Mouse (Mus musculus) inflammation-experienced regulatory T-cells, adult 6 months (primary cell): ENCODE measurements around the gene Ndufv3. TPM values are rescaled to one million over a fixed set of nuclear protein-coding genes. Genes with fewer than 3 reads are reported as not detected.
A peak's percentile ranks its signal among the peaks of the same experiment; 100 is the strongest.
"Not testable (repeated sequence)": the region's sequence is repeated elsewhere in the genome, so short reads cannot be mapped to it uniquely, and the experiment has no call there.

Source experiments
- ATAC-seq: one replicate; pipeline ENCODE4 v1.8.0; 2017
- polyA plus RNA-seq, 3 experiments: library from polyadenylated mRNA; unstranded; fragments of 100-300 nt; shearing (Covaris generic); gene quantifications; one replicate each; pipeline ENCODE4 v1.2.1; 2017

Ndufv3 gene
- polyA plus RNA-seq, 3 experiments from 2014 or later: 229 to 248 (median 246) TPM

DNA sequence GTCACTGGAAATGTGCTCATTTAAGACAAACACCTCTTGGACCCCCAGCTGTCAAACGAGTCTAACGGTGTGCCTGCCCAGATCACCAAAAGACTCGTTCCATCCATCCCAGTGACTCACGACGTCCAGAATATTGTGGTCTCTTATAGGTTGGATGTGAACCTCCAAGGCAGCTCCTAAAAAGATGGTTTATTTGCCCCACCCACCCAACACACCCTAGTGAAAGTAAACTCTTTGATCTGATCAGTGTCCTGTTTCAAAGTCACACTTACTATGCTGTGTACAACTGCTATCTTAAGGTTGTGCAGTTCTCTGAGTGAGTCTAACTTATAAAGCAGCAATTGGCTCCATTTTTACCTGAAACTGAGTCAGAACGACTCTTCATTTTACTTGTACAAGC is 7.3 kb upstream of the Ndufv3 start:
- no peak for ATAC-seq

DNA sequence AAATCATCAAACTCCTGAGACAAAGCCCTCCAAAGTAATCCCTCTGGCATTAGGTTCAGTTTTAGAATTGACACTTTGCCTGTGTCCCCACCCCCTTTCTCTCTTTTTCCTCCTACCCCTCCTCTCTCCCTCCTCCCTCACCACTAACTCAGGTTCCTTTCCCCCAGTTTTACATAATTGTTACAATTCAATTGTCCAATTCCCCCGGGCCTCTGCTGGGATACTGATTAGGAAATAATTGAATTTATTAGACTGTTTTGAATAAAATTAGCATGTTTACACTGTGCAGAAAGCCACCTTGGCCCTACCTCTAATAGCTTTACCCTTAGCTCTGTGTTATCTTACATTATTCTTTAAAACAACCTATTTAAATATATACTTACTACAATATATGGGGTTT is 5.2 kb upstream of the Ndufv3 start:
- ATAC-seq: no peak

DNA sequence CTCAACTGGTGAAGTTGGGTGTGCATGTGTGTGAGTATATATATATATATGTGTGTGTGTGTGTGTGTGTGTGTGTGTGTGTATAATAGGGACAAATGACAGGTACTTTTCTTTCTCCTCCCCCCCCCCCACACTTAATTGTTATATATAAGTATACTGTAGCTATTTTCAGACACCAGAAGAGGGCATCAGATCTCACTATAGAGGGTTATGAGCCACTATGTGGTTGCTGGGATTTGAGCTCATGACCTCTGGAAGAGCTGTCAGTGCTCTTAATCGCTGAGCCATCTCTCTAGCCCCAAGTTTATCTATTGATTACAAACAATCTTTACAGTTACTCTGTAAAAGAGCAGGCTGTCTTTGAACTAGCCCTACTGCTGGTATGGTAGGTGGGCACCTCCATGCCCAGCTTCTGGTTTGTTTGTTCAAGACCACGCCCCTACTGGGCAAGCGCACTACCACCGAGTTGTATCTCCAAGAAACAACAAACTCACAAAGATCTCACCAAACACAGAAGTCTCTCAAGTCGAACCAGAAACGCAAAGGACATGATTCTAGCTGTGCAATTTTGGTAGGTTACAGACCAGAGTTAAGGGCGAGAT is 470 bp upstream of the Ndufv3 start:
- ATAC-seq: peak; percentile 18

DNA sequence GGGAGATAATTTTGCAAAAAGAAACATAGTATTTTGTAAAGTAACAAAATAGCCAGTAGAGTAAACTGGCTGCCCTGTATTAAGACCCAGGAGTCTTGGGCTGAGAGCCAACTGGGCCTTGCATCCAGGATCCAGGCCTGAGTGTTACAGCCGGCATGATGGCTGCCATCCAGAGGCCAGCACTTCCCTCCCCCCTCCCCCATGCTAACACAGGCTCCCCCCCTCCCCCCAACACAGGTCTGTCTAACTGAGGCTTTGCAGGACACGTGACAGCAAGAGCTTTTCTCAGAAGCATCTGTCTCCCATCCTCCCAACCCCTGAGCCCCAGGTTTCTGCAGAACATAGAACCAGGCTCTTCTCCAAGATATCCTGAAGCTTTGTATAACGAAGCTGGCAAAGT is 980 bp downstream of the Ndufv3 start:
- no peak for ATAC-seq

DNA sequence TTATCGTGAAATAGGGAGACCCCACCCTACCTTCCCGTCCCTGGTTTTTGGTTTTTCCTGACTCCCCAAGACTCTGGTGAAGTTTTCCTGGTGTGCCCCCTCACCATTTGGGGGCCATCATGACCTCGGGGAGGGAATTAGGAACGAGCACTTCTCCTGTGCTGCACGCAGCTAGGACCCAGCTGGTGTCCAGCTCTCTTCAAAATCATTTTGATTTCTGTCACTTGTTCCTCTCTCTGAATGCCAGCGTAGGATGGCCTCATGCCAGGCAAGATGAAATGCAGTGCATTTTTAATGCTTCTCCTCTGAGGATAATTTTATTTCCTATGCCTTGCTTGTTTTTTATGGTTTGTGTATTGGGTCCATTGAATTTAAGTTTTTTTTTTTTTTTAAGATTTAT is 2.0 kb downstream of the Ndufv3 start:
- ATAC-seq: no peak

DNA sequence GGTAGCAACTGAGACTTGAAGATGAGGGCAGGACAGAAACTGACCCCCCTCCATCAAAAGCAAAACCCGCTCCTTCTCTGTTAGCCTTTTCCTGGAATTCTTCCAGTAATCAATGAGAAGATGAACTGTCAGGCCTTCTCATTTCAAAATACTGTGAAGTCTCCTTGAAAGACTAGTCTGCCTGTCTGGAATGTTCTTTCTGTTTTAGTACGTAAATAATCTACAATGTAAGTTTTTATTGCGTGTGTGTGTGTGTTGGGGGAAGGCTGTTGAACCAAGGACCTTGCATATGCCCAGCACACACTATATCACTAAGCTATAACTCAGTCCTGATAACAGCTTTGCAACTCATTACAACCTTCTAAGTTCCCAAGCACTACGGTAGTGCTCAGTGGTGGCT is 5.2 kb downstream of the Ndufv3 start:
- ATAC-seq: no peak

DNA sequence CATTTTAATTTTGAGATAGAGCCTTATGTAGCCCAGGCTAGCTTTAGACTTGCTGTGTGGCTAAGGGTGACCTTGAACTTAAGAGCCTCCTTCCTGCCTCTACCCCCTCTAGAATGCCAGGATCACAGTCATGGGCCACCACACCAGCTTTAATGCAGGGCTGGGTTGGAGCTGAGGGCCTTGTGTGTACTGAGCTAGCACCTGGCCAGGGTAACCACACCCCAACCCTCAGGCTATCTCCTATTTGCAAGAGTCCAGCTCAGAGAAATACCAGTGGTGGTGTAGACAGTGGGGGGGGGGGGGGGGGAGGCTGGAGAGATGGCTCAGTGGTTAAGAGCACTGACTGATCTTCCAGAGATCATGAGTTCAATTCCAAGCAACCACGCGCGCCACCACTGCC is 5.9 kb downstream of the Ndufv3 start:
- no peak for ATAC-seq

DNA sequence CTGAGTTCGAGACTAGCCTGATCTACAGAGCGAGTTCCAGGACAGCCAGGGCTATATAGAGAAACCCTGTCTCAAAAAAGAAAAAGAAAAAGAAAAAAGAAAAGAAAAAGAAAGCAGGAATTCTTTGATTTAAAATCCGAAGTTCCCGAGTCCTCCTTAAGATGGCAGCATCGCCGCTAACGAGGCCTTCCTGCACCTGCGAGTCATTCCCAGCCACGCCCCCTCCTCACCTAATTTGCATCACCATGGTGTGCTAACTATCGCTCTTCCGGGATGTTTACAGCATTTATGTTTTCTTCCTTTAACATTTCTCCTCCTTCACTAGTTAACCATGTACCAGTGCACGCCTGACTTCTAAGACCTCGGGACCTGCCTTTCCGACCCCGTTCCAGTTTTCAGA is 9.4 kb downstream of the Ndufv3 start:
- no peak for ATAC-seq

DNA sequence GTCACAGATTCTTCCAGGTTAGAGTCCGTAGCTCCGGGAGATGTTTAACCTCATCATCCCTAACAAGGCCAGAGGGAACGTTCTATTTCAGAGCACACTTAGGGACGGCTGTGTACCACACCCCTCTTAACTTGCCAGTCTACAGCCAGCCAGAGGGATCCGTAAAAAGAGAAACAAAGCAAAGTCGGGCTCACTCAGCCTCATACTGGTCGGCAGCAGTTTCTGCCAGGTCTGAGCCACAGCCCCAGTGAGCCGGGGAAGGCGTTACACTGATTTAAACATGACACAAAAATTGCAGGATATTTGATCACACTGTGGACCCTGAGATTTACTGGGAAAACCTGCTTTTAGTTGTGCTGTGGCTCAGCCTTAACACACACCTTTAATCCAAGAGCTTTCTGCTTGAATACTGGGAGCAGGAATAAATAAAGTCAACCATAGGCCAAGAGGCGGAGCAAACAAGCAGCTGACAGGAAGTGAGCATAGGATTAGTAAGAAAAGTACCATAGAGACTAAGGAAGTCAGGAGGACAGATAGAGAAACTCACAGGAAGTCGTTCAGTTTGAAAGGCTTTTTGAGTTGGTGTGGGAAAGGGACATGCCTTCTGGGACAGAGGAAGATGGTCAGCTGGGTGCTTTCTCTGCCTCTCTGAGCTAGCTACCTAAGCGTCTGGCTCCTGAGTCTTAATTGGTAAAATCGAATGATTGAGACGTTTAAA is 11.7 kb downstream of the Ndufv3 start:
- ATAC-seq: no peak

DNA sequence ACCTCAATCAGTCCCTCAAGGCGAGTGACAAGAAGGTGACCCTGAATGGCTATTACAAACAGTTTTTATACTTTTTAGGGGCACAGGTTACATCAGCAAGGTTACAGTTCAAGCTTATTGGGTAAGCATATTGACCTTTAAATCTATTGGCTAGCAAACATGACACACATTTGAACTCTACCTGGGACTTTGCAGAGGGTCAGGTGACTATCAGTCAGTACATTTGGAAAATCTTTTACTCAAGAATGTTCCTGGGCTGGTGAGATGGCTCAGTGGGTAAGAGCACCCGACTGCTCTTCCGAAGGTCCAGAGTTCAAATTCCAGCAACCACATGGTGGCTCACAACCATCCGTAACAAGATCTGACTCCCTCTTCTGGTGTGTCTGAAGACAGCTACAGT is 12.4 kb downstream of the Ndufv3 start:
- ATAC-seq: not testable (repeated sequence)

DNA sequence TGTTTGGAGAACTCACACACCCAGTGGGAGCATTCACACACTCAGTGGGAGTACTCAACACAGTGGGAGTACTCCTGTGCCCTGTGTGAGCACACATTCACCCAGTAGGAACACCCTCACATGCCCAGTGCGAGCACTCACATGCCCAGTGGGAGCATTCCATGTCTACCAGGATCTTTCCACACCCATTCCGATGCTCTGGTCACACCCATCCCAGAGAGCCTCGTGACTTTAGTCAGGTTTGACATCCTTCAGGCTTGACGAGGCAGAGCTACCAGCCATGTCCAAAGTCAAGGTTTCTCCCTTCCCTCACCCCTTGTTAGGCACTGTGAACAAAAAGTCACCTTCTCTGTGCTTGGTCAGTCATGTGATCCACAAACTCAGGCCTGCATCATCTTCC is 15.4 kb downstream of the Ndufv3 start:
- ATAC-seq: no peak

DNA sequence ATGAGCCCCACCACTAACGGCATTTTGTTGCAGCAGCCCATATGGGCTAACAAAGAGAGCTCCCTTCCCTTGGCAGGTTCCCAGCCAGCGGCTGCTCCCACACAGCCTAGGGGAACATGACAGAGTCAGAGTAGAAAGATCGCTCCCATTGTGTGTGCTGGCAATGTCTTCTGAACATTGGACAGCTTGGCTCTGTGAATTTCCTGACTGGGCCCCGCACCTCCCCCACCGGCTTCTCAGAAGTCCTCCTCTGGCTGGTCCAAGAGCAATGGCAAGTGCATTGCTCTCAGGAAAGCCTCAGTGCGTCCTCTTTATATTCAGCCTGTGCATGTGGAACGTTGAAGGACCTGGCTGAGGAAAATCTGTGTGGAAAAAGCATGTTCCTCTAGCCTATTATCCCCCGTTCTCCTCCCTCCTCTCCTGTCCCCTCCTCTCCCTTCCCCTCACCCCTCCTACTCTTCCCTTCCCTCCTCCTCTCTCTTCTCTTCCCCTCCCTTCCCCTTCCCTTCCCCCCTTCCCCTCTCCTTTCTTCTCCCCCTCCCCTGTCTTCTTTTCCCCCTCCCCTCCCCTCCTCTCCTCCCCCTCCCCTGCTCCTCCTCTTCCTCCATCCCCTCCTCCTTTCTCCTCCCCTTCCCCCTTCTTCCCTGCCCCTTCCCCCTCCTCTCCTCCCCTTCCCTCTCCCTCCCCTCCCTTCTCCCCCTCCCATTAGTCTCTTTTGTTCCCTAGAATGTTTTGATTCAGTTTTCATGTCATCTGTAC is 16.1 kb downstream of the Ndufv3 start:
- no peak for ATAC-seq

DNA sequence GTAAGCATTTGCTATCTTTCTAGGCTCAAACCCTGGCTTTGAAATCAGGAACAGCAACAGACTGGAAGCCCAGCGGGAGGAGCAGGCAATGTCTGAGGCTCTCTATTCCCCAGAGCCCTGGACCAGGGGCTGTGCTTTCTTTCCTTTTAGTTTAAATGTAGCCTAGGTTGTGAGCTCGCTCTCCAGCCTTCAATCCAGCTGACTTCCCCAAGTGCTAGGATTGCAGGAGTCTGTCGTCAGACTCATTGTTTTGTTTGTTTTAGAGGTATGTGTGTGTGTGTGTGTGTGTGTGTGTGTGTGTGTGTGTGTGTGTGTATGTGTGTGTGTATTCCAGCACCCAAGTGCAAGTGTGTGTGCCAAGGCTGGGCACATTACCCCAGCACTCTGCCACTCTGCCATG is 20.2 kb downstream of the Ndufv3 start:
- ATAC-seq: no peak

DNA sequence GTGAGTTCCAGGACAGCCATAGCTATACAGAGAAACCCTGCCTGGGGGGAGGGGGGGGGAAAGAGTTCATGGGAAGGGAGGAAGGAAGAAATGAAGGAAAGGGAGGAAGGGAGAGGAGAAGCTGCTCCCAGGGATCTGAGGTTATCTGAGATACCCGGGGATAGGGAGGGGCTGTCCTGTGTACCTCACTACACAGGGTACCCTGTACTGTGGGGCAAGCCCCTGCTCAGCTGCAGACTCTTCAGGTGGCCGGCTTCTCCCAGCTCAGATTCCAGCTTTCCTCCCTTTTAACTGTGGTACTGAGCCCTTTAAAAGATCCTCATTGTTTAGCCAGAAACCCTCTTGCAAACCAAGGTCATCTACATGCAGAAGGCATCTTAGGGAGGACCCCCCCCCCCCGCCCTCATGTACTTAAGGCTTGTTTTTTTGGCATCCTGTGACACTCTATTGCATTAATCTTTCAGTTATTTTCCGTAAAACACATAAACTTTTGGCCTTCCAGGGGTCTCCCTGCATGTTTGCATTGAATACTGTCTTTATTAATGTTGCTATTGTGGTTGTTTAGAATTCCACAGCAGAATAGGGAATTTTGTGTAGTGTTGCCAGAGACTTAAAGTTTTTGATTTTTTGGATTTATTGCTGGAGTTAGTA is 21.0 kb downstream of the Ndufv3 start:
- no peak for ATAC-seq

DNA sequence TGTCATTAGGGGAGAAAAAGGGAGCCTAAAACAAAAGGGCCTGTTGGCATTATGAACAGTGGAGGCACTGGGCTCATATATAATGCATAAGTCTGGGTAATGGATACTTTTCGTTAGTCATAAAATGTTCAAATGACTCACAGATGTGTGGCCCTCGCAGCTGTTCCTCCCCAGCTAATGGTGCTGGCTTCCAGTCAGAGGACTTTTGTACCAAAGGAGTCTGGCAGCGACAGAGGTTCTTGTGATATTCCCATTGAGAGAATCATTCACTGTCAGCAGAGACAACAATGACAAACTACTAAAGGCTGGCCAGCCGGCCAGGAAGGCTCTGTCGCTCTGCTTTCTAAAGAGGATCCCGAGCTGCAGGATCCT is 21.5 kb downstream of the Ndufv3 start:
- no peak for ATAC-seq

DNA sequence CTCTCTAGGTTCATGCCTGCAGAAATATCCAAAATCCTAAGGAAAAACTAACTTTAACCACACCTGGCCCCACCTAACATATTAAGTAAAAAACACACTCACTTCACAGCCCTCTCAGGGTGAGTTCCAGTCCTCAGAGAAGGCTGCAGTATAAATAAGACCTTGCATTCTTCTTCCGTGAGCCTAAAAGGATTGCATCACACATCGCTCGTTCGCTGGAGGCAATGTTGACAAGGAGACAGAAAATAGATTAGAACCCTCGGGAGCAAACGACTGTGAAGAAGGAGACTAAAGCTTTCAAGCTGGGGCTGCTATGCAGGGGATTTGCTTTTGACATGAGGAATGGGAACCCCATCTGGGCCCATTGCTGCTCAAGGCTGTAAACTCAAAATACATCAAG is 23.7 kb downstream of the Ndufv3 start:
- ATAC-seq: no peak

DNA sequence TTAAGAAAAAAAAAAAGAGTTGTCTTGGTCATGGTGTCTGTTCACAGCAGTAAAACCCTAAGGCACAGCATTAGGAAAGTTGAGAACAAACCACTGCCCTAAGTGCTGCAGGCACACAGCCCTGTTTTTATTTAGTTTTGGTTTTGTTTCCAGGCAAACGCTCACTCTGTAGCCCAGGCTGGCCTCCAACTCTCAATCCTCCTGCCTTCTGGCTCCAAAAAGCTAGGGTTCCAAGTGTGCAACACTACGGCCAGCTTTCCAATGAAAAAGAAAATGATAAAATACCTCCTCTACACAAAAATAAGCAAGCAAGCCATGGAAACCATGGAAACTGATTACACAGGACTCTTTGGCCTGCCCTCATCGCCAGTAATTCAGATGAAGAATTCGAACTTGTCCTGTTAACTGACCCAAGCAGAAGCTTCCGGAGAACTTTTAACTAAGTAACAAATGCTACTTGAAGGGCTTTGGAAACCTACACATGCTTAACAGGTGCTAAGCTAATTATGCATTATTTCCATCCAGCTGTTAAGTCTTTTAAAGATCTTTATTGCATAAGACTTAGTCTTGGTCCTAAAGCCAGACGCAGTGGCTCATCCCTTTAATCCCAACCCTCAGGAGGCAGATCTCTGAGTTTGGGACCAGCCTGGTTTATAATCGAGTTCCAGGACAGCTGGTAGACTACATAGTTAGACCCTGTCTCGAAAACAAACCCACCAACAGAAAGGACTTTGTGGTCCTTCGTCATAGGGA is 26.7 kb downstream of the Ndufv3 start:
- no peak for ATAC-seq

DNA sequence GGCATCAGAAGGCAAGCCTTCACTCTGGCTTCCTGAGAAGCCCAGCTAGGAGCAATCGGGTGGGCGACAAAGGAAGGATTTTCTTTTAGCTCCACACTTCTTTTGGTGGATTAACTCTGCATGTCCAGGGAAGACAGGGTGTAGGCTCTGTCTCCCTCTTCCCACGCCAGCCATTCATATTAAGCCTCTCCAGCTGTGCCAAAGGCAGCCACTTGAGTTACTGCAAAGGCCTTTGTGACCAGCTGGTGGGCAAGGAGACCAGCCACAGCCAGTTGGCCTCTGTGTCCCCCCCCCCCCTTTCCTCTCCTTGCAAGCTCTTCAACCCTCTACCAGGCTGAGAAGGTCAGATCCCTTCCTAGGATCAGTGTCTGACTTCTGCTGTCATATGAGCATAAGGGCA is 28.1 kb downstream of the Ndufv3 start:
- ATAC-seq: no peak

DNA sequence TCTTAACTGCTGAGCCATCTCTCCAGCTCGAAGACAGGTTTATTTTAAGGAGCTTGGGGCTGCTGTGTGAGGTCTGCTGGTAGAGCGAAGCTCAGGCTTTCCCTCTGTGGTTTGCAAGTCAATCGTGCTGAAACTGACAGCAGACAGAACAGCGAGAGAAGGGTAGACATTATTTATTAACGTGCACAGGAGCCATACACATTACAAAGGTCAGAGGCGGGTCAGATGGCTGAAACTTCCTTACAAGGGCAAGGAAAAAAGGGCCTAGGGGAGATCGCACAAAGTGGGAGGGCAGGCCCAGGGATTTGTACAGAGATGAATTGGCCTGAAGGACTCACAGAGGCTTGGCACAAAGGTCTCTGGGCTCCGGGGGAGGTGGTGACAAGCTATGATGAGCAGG is 29.5 kb downstream of the Ndufv3 start:
- ATAC-seq: no peak

DNA sequence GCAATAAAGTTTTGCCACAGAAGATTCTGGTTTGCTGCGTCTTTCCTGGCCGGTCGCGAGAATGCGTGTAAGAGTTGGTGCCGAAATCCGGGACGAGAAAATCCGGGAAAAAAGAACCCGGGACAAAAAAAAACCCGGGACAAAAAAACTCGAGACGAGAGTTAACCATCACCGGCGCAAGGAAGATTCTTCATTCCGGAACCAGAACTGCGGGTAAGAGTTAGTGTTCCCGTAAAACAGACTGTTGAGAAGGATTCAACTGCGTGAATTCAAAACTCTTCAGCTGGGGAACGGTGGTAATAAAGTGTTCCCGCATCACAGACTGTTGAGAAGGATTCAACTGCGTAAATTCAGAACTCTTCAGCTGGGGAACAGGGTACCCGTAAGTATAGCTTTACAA is 32.7 kb downstream of the Ndufv3 start:
- not testable (repeated sequence) for ATAC-seq

DNA sequence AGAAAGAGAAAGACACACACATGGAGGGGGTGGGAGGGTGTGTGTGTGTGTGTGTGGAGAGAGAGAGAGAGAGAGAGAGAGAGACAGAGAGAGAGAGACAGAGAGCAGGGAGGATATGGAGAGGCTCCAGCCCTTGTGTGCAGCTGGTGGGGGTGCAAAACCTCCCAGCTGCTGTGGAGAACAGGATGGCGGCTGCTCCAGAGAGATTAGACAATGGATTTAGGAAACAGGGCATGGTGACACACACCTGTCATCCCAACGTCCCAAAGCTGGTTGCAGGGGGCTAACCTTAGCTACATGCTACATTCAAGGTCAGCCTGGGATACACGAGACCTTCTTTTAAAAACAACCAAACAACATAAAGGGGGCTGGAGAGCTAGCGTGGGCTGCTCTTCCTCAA is 36.3 kb downstream of the Ndufv3 start:
- ATAC-seq: no peak

DNA sequence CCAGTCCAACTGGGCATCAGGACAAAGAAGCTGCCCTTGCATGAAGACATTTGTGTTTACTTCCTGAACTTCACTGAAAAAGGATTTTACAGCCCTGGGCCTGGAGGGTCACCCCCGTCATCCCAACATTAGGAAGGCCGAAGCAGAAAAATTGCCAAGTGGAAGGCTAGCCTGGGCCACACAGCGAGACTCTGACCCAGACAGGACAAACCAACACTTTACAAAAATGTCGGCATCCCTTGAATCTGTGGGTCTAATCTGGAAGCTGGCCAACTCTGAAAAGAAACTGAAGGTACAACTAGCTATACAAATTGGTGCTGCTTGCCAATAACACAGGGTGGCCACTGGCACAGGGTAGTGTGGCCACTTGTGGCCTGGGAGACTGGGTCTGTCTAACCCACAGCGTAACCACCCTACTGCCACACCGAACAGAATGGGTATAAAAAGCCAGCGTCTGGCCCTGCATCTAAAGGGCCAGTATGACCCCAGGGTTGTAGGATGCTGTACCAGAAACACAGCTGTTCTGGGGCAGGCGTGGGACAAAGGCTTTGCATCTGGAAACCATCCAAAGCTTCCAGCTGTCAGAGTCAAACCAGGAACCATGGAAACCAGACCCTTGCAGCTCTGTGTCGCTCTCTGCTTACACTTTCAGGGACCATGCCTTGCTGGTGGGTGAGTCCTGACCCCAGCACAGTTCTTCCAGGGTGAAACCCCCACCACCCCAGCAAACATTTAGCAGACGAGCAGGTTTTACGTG is 37.4 kb downstream of the Ndufv3 start:
- ATAC-seq: no peak
